Mouse (Mus musculus): ENCODE measurements at regions not wholly inside any gene's neighbourhood (a gene's known extent, or its start where the extent isn't known, plus 50 kb on each side); places are given as distances from the start of the nearest gene placed in this dataset.

GRCm38 (mm10) chr7:93136061-93136460, 56.4 kb downstream of the Fam181b start:
- no peak for DNase-seq

GRCm38 (mm10) chr7:93147379-93147778, 67.7 kb downstream of the Fam181b start:
- peak in 1 of 2 experiments; percentile 4 for DNase-seq

- no peak for DNase-seq
These were observed 71.7 kb downstream of the Fam181b start for GRCm38 (mm10) chr7:93151321-93151720.

- DNase-seq, result no peak
These were observed 117.4 kb downstream of the Fam181b start for GRCm38 (mm10) chr7:93197106-93197505.
